Mouse (Mus musculus): Measurements from ENCODE around the gene Fam89a.

GRCm38 (mm10) chr8:124695424-124696100 lies 56.1 kb downstream of the Fam89a start:
- TF ChIP-seq CTCF (IDR thresholded peaks at IDR 0.05; ENCODE audit: low read depth), result no peak
- no peak for TF ChIP-seq EP300 (IDR thresholded peaks at IDR 0.05; ENCODE audit: low read depth)
